Mouse (Mus musculus) right cerebral cortex, postnatal 14 days (tissue): ENCODE results near the gene Hnrnpu.
"Not testable (repeated sequence)": the region's sequence is repeated elsewhere in the genome, so short reads cannot be mapped to it uniquely, and the experiment has no call there.

Experiments used
- DNase-seq: peaks from one replicate; pipeline ENCODE4 v3.0.0; 2022

The Hnrnpu gene

DNA sequence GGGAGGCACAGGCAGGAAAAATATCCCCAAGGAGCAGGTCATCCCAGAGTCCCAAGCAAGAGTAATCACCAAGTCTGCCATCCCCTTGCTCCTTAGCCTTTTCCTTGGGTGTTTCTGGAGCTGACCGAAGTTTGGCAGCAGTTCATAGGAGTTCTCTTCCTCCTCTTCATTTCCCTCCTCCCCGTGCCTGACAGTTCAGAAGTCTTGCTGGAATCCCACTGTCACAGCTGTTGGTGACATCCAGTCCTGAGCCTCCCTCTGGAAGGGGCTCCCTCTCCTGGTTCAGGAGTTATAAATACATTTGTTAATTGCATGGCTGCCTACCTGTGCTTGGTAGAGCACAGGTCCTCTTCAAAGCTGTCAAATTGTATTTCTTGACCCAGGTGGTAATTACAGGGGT lies 28.1 kb downstream of the Hnrnpu start:
- no peak for DNase-seq

DNA sequence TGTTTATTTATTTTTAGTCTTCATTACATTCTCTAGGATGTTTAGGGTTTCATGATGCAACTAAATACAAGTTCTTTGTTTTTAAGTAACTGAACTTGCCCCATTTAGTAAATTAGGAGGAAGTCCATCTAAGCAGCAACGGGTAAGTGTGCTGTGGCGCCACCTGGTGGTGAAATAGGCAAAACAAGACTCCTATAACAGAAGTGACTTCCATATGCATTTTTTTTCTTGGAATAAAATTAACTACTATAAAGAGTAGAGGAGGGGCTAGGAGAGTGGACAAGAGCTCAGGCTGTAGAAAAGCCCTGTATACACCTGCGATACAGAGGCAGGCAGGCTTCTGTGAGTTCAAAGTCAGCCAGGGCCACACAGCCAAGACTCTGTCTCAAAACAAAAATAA lies 34.2 kb downstream of the Hnrnpu start:
- DNase-seq = peak; percentile 86

DNA sequence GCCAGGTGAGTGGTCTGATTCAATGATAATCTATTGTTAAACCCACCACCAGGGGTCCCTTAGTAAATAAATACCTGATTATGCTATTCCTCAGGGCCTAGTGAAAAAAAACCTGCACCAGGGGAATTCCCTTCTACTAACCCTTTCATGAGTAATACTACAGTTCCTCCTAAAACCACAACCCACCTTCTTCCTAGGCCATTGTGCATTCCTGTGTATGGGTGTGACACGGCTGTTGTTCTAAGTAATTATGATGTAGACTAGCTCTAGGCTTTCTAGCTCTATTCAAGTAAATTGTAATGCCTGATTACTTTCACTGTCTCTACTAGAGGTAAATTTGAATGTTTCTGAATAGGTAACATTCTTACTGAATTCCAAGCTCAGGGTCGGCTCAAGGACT lies 36.3 kb downstream of the Hnrnpu start:
- not testable (repeated sequence) for DNase-seq

DNA sequence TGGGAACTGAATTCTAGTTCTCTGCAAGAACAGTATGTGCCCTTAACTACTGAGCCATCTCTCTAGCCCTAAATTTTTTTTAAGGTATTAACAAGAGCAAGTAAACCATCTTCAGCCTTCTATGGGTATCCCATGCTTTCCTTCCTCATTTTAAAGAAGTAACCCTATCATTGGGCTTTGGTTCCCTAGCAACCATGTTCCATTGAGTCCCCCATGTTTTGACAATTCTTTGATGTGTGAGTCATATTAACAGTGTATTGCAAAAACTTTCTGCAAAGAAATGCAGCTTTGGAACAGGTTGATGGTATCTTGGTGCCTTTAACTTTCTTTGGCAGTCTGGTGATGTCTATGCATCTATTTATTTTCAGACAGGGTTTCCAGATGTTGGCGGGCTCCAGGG lies 43.5 kb downstream of the Hnrnpu start:
- DNase-seq = no peak

DNA sequence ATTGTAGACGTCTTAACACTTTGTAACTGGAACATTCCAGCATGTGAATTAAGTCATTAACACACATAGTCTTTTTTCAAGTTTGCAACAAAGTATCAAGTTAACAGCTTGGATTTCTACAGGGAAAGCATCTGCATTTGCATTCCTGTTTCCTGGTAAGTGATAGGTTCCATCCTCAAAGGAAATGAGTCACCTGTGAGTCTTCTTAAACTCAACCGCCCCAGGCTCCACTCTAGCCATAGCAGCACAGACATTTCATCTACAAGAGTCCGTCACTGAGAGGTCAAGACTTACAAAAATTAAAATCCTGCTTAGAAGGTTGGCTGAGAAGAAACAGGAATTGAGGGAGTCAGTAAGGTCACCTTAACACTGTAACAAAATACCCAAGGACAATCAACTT lies 45.9 kb downstream of the Hnrnpu start:
- no peak for DNase-seq

DNA sequence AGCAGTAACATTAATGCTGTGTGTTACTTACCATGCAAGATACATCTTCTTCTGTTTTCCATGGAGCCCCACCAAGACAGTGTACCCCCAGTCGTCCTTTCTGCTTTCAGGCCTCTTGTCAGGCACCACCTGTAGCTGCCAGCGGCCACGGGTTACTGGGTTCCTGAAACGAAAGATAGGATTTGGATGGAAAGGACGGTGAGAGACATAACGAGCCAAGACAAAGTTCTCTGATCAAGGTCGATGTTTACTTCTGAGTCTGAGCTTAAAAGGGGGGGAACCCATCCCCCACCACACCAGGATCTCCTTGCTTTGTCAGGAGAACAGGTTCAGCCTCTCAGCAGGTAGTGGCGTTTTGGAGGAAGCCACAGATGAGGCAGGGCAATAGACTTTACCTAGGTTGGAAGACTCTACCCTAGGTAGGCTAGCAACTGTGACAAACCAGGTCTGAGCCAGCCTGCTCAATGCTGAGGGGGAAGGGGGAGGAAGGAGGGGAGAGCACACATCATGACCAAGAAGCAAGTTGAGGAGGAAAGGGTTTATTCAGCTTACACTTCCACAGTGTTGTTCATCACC lies 49.9 kb downstream of the Hnrnpu start:
- DNase-seq = no peak

DNA sequence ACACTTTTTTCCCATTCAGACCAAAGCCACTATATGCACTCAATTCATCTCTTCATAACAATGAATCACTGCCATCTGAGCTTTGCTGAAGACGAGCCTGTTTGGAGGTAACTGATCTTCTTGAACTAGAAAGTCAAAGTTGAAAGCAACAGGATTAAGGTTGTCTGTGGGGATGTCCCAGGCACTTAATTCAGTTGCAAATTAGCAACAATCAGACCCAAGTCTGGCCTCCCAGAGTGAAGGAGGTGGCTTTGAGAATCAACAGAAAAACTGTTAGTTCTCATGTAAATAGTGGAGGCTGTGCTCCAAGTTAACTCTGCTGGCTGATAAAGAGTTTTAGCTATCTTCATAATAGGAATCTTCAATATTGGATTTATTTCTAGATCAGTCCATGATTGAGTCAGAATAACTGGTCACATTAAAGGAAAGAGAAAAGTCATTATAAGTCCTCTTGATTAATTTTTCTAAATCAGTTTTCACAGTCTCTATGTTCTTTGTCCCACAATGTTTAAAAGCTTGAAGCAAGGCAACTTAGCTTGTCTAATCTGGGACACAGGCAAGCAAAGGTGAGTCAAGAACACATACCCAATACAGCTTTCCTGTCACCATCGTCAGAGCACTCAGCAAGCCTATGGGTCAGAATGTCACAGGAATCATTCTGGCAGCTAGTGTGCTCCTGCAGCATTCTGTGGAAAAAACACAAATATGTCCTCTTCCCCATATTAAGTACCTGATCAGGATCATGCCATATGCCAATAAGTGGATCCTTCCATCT lies 53.5 kb downstream of the Hnrnpu start:
- no peak for DNase-seq

DNA sequence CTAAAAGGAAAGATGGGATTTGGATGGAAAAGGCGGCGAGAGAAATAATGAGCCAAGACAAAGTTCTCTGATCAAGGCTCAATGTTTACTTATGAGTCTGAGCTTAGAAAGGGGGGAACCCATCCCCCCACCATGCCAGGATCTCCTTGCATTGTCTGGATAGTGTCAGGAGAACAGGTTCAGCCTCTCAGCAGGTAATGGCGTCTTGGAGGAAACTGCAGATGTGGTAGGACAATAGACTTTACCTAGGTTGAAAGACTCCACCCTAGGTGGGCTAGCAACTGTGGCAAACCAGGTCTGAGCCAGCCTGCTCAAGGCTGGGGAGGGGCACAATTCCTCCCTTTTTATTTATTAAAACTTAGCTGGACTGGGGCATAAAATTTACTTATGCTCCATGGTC lies 54.3 kb downstream of the Hnrnpu start:
- not testable (repeated sequence) for DNase-seq

DNA sequence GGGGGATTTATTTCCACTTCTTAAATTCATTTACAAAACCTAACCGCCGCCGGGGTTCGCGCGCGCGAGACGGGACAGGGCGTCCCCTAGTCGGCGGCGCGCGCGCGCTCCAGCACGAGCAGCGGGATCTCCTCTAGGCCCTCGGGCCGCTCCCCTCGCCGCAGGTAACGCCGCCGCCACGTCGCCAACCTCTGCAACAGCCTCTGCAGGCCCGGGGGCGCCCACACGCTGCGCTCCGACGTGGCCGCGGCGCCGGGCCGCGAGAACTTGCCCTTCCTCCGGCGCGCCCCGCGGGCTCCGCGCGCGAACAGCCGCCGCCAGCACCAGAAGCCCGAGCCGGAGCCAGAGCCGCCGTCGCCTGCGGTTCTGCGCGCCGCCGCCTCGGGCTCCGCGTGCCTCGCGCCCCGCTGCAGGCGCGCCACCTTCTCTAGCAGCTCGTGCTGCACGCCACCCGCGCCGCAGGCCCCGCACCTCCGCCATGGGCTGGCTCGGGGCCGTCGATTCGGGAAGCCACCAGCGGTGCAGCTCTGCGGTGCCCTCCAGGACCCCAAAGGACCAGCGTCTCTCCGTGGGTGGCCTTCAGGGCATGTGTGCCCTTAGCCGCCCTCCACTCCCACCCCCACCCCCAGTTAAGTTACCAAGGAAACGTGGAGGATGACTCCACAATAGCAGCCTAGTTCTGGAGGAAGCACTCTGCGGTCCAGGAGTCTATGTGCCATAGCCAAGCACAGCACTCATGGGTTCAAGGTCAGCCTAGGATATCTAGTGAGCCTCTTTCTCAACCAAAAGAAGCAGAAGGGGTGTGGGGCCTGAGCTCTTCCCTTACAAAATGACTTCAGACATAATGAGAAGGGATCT lies 61.3 kb downstream of the Hnrnpu start:
- peak; percentile 82 for DNase-seq

DNA sequence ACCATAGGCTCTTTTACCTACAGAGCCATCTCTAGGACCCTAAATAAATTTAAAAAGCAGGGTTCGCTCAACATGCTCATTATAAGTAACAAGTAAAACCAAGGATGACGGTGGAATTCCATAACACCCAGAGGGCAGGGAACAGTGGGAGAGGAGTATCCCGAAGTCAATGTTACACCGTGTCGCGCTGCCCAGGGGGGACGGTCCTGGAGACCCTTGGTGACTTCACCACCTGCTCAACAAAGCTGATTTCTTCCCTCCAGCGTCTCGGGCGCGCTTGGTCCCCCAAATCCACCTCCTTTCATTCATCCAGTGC lies 61.9 kb downstream of the Hnrnpu start:
- DNase-seq = no peak

DNA sequence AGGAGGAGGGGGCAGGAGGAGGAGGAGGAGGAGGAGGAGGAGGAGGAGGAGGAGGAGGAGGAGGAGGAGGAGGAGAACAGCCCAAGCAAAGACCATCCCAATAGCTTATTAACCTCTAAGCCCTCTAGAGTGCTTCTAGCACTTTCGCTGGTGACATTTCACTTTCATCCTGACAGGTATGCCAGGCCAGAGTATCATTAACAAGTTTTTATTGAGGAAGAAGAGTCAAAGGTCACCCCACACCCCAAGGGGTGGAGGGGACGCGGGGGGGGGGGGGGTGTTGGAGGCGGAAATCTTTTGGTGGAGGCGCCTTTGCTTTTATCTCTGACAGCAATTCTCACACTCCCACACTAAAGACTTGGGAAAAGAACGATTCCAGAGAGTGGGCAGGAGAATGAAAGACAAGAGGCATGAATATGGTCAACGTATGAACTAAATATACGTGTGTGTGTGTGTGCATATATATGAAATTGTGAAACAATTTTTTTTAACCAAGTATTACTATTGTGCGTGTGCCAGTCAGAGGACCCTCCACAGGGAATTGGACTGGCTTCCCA lies 62.3 kb downstream of the Hnrnpu start:
- DNase-seq = no peak
